Mouse (Mus musculus) megakaryocyte, embryonic 14.5 days (primary cell): Measurements from ENCODE around the gene Ttc21a.

Experiments
- FLI1 ChIP-seq: IDR thresholded peaks from 2 replicates; pipeline ENCODE4 v1.6.1; 2012; ENCODE audit warnings: low read length, inconsistent platforms, mixed read lengths
- GATA1 ChIP-seq: IDR thresholded peaks from 3 replicates; pipeline ENCODE4 v1.6.1; 2012; ENCODE audit warnings: mixed read lengths, low read length, inconsistent platforms, borderline replicate concordance

DNA sequence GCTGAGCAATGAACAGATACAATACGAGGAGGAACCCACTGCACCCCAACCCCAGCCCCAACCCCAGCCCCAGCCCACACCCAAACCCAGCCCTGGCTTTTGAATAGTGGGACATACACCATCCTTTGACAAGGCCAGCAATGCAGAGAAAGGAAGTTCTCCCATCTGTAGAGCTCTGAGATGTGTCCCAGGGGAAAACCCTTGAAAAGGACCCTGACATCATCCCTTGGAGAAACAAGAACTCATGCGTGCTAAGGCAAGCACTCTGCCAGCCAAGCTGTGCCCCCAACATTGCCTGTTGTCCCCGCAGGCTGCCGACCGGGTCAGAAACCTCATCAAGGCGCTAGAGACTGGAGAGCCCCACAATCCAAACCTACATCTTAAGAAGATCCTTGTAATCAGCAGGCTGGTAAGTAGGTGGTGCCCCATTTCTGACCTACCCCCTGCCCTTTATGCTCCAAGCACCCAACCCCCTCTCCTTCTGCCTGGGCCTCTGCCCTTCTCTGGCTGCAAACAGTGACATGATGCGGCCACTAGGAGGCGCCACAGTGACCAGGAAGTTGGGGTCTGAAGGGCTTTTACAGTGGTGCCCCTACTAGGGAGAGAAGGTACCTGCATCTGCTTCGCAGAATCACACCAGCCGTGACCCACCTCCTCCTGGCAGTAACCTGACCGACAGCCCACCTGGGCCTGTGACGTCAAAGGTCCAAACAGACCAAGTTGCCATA lies 7.9 kb downstream of the Ttc21a start:
- TF ChIP-seq GATA1: no peak
- TF ChIP-seq FLI1: no peak
